Mouse (Mus musculus) cerebellum, adult 2 months (tissue): ENCODE results near the gene Klhl7.

Experiments used
- CTCF ChIP-seq: fragments of 200-500 bp; IDR thresholded peaks from 2 replicates; pipeline ENCODE4 v1.5.1; 2011; ENCODE audit warnings: low read depth, mild to moderate bottlenecking, control low read depth, low read length, moderate library complexity, borderline replicate concordance; ENCODE audit not compliant: insufficient read depth
- POLR2A ChIP-seq: fragments of 200-500 bp; IDR thresholded peaks from 2 replicates; pipeline ENCODE4 v1.6.1; 2011; ENCODE audit warnings: low read length, control low read depth, borderline replicate concordance; ENCODE audit not compliant: insufficient read depth

DNA sequence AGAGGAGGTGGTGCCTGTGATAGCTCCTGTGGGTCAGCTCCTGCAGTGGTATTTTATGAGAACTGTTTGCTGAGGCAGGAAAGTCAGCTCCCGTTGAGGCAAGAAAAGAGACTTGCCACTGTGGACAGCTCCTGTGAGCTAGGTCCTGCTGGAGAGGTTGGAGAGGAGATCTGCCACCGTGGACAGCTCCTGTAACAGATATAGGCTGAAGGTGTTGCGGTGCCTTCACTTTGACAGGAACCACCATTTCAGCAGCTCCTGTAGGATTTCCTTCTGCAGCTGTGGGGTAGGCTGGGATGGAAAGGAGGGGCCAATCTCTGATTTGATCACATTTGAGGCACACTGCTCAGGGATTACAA is 7.3 kb downstream of the Klhl7 start:
- TF ChIP-seq CTCF (no peak), POLR2A (no peak)
